In genomic region chr3:31109108-31109507, GRCm38 (mm10) we compare ENCODE assay signal across 10 mouse cellular contexts. TPM values are rescaled to one million over a fixed set of nuclear protein-coding genes. Genes with fewer than 3 reads are reported as not detected.
DNase-seq lines count a peak whose midpoint lies in the region; ATAC-seq and TF ChIP-seq lines count a peak whose summit lies in the region.
"Had no signal": no experiment of that assay in that cellular context is flagged by ENCODE, and none has a peak within 500 bp of the region (broad histone marks: within the 10 kb centered on the region; RNA-seq: fewer than 3 reads in every experiment).

No protein-coding gene starts in this region.

- peak; percentile 53; the same call in 1 of the 2 replicates for ATAC-seq in hindbrain, embryonic 14.5 days (ENCODE audit: low FRiP score)
- no peak for ATAC-seq in hindbrain, embryonic 12.5 days (ENCODE audit: low FRiP score)
- no peak for ATAC-seq in intestine, postnatal 0 days

- peak; percentile 71 for TF ChIP-seq CTCF in intestine, postnatal 0 days (IDR thresholded peaks at IDR 0.05; ENCODE audit: low read depth)

- no peak overlapping the region for H3K4me2 ChIP-seq in hindbrain, embryonic 14.5 days (replicated peaks)
- H3K4me2 ChIP-seq in hindbrain, embryonic 12.5 days (replicated peaks), result no peak overlapping the region
- H3K4me2 ChIP-seq in intestine, postnatal 0 days (replicated peaks; ENCODE audit: low read depth), result no peak overlapping the region
- H3K4me2 ChIP-seq: stomach, embryonic 15.5 days had no signal

- H3K9me3 ChIP-seq in hindbrain, embryonic 14.5 days (ENCODE audit: control insufficient read depth, low read length), result no peaks in the 10 kb centered on the region
- no peaks in the 10 kb centered on the region for H3K9me3 ChIP-seq in hindbrain, embryonic 12.5 days (replicated peaks)
- no peaks in the 10 kb centered on the region for H3K9me3 ChIP-seq in intestine, postnatal 0 days (ENCODE audit: control insufficient read depth)
- H3K9me3 ChIP-seq: G1E; stomach, embryonic 15.5 days had no signal

- H3K27ac ChIP-seq in hindbrain, embryonic 14.5 days, result no peak overlapping the region
- H3K27ac ChIP-seq in hindbrain, embryonic 12.5 days, result no peak overlapping the region
- H3K27ac ChIP-seq in intestine, postnatal 0 days (ENCODE audit: low read depth, low read length), result no peak overlapping the region
- H3K27ac ChIP-seq: stomach, embryonic 15.5 days had no signal

- intact Hi-C loops in gastrocnemius, postnatal 14 days (cut with DNase I; ENCODE audit: low total_unique reads), result no loop called here

- no peak for DNase-seq in hindbrain, embryonic 14.5 days (ENCODE audit: low spot score)
- DNase-seq in 3T3-L1 (ENCODE audit: low read depth, low spot score), result peak; percentile 87
- peak; percentile 39 for DNase-seq in Muller cell, postnatal 12 days (ENCODE audit: inconsistent ontology term)
- DNase-seq in gastrocnemius, postnatal 14 days, result no peak
- no peak for DNase-seq in c-Kit-positive CD71-positive TER-119-positive erythroid progenitor cells, embryonic 14.5 days (ENCODE audit: low spot score)
- no peak for DNase-seq in thymus, postnatal 4 days

- H3K27me3 ChIP-seq in hindbrain, embryonic 14.5 days (ENCODE audit: control insufficient read depth, insufficient read depth, low read length), result no peaks in the 10 kb centered on the region
- no peaks in the 10 kb centered on the region for H3K27me3 ChIP-seq in hindbrain, embryonic 12.5 days
- no peaks in the 10 kb centered on the region for H3K27me3 ChIP-seq in intestine, postnatal 0 days (replicated peaks; ENCODE audit: control insufficient read depth, insufficient read depth, low read length)
- H3K27me3 ChIP-seq: stomach, embryonic 15.5 days had no signal

- 81% methylated on average over 3 of the region's 3 CpGs for WGBS in hindbrain, embryonic 14.5 days
- 84% methylated on average over 3 of the region's 3 CpGs for WGBS in hindbrain, embryonic 12.5 days
- 40% methylated on average over 3 of the region's 3 CpGs for WGBS in intestine, postnatal 0 days

- H3K4me1 ChIP-seq in hindbrain, embryonic 14.5 days (replicated peaks; ENCODE audit: control insufficient read depth, insufficient read depth, low read length), result peaks cover 14% of the 10 kb centered on the region
- H3K4me1 ChIP-seq in hindbrain, embryonic 12.5 days, result peaks cover 10% of the 10 kb centered on the region
- H3K4me1 ChIP-seq in intestine, postnatal 0 days (replicated peaks; ENCODE audit: control insufficient read depth, insufficient read depth, low read length), result no peaks in the 10 kb centered on the region
- H3K4me1 ChIP-seq: stomach, embryonic 15.5 days had no signal

- H3K9ac ChIP-seq in hindbrain, embryonic 14.5 days, result no peak overlapping the region
- H3K9ac ChIP-seq in hindbrain, embryonic 12.5 days, result no peak overlapping the region
- H3K9ac ChIP-seq in intestine, postnatal 0 days (ENCODE audit: low read depth, low read length), result no peak overlapping the region
- H3K9ac ChIP-seq: stomach, embryonic 15.5 days had no signal

- H3K4me3 ChIP-seq in hindbrain, embryonic 14.5 days (replicated peaks; ENCODE audit: low read length), result no peak overlapping the region
- H3K4me3 ChIP-seq in hindbrain, embryonic 12.5 days, result no peak overlapping the region
- no peak overlapping the region for H3K4me3 ChIP-seq in intestine, postnatal 0 days (ENCODE audit: low read depth, low read length)
- H3K4me3 ChIP-seq: stomach, embryonic 15.5 days had no signal

- H3K36me3 ChIP-seq in hindbrain, embryonic 14.5 days (replicated peaks; ENCODE audit: control insufficient read depth, insufficient read depth), result peaks cover 15% of the 10 kb centered on the region
- H3K36me3 ChIP-seq in hindbrain, embryonic 12.5 days, result peaks cover 9% of the 10 kb centered on the region
- peaks cover 16% of the 10 kb centered on the region for H3K36me3 ChIP-seq in intestine, postnatal 0 days (ENCODE audit: control insufficient read depth, insufficient read depth)

RNA-seq across cellular contexts. Expression of gene Skil, which starts 14.2 kb away (rescaled TPM):
- 34.4 and 36.5 TPM in 2 replicates for polyA plus RNA-seq in hindbrain, embryonic 14.5 days (2014; fragmentation: Nextera tagmentation; extraction: Ambion mirVana)
- polyA plus RNA-seq in hindbrain, embryonic 12.5 days (2016; fragmentation: Nextera tagmentation; extraction: Ambion mirVana), result 51.9 and 52.8 TPM in 2 replicates
- 19.1 and 22.1 TPM in 2 replicates for polyA plus RNA-seq in intestine, postnatal 0 days (2015; fragmentation: Nextera tagmentation; extraction: Ambion mirVana)
- 10 to 100 TPM; 12.7 TPM for total RNA-seq in gastrocnemius, postnatal 14 days (2021)

RNA-seq across cellular contexts. Expression of gene Cldn11, which starts 40.6 kb away (rescaled TPM):
- polyA plus RNA-seq in hindbrain, embryonic 14.5 days (2014; fragmentation: Nextera tagmentation; extraction: Ambion mirVana), result 40.3 and 44.9 TPM in 2 replicates
- 31.2 and 31.3 TPM in 2 replicates for polyA plus RNA-seq in hindbrain, embryonic 12.5 days (2016; fragmentation: Nextera tagmentation; extraction: Ambion mirVana)
- 0.92 and 1.1 TPM in 2 replicates for polyA plus RNA-seq in intestine, postnatal 0 days (2015; fragmentation: Nextera tagmentation; extraction: Ambion mirVana)
- under 1 TPM; 0.58 to 0.78 TPM for total RNA-seq in gastrocnemius, postnatal 14 days (2021)
- total RNA-seq: G1E had no signal
- polyA plus RNA-seq: G1E had no signal

Comparison
In these comparisons a context has a peak if more than half of its experiments do, and no peak if none do; other contexts are left out.
1. DNase-seq: peak in 3T3-L1 (single experiment) and Muller cell, postnatal 12 days (single experiment); none in hindbrain, embryonic 14.5 days (single experiment), gastrocnemius, postnatal 14 days (single experiment), c-Kit-positive CD71-positive TER-119-positive erythroid progenitor cells, embryonic 14.5 days (single experiment) and thymus, postnatal 4 days (single experiment).
2. RNA of gene Cldn11, which starts 40.6 kb away (polyA plus RNA-seq): 40.3 to 44.9 TPM in hindbrain, embryonic 14.5 days and 31.2 to 31.3 TPM in hindbrain, embryonic 12.5 days; 0.92 to 1.1 TPM in intestine, postnatal 0 days; every median in the first group is over 10 times any median in the second.